Mouse (Mus musculus): ENCODE measurements around the gene Osbpl10. TPM values are rescaled to one million over a fixed set of nuclear protein-coding genes. Genes with fewer than 3 reads are reported as not detected.
"Not testable (repeated sequence)": the region's sequence is repeated elsewhere in the genome, so short reads cannot be mapped to it uniquely, and the experiment has no call there.

Gene Osbpl10
- total RNA-seq, 2 experiments from 2014 or later: 56.5 to 57.6 TPM

DNA sequence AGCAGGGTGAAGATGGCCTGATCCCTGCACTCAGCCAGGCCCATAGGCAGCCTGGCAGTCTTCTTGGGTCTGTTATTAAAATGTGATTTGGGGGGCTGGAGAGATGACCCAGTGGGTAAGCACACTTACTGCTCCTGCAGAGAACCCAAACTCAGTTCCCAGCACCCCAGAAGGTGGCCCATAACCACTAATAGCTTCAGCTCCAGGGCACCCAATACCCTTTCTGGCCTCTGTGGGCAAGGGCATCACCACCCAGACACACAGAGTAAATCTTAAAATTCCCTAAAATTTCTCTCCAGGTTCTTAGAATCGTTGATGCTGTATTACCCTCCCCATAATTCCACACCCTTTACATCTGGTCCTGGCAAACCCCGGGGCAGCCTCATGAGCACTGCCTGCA is 256.2 kb downstream of the Osbpl10 start:
- DNase-seq (ENCODE audit: low spot score in 2 of 2): no peak
- intact Hi-C loops (cut with DNase I): no loop called here

GRCm38 (mm10) chr9:115236352-115236841 is 258.0 kb downstream of the Osbpl10 start:
- intact Hi-C loops (cut with DNase I): no loop called here
- no peak for DNase-seq (ENCODE audit: low spot score in 2 of 2)

DNA sequence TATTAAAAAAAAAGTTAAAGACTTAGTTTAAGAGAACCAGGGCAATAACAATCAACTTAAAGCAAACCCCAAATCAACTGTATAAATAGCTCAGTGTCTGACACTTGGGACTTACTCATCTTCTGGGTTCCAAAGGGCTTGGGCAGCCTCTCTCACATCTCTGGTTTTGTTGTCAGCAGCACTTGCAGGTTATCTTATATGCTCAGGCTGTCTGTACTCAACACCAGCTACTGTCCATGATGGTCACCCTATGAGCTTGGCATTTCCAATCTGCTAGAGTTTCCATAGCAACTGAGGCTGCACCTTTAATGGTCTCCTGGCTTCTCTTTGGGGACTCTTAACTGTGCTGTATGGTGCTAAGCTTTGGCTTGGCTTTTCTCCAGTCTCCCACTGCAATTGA is 259.6 kb downstream of the Osbpl10 start:
- DNase-seq (ENCODE audit: low spot score in 2 of 2): no peak
- intact Hi-C loops (cut with DNase I): no loop called here

DNA sequence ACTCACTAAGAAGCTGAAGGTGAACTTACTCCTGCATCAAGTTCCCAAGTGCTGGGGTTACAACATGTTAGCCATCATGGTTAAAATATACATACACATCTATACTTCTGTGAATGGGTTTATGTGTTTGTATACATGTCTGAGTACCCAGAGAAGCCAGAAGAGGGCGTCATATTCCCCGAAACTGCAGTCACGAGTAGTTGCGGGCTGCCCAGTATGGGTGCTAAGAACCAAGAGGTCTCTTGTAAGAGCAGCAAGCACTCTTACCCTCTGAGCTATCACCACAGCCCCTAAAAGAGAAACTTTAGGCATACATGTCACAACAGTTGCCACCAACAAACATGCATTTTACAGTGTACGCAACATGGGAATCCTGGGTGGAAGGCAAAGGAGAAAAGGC is 261.5 kb downstream of the Osbpl10 start:
- DNase-seq (ENCODE audit: low spot score in 2 of 2): no peak
- intact Hi-C loops (cut with DNase I): loop anchor here (10.0 kb wide), 1 partner anchor 325 kb away; no protein-coding TSS in a partner anchor

DNA sequence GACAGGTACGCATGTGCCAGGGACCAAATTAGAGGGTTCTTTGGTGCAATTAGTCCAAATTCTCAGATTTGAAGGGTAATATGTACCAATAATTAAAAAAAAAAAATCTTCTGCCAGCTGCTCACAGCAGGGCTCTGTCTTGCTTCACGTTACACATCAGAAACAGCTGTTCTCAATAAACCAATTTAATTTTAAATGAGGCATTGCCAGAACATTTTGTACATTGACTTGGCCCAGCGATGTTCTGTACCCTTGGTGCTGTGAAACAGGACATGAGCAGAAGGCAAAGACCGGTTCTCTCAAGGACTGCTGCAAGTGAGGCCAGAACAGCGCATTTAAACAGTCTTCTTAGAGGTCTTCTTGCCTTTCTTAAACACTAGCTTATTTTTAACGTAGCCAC is 265.3 kb downstream of the Osbpl10 start:
- no peak for DNase-seq (ENCODE audit: low spot score in 2 of 2)
- intact Hi-C loops (cut with DNase I): loop anchor here (10.0 kb wide), 1 partner anchor 329 kb away; no protein-coding TSS in a partner anchor

GRCm38 (mm10) chr9:115245092-115245491 is 266.7 kb downstream of the Osbpl10 start:
- DNase-seq (ENCODE audit: low spot score in 2 of 2): no peak
- intact Hi-C loops (cut with DNase I): loop anchor here (10.0 kb wide), 1 partner anchor 330 kb away; no protein-coding TSS in a partner anchor

DNA sequence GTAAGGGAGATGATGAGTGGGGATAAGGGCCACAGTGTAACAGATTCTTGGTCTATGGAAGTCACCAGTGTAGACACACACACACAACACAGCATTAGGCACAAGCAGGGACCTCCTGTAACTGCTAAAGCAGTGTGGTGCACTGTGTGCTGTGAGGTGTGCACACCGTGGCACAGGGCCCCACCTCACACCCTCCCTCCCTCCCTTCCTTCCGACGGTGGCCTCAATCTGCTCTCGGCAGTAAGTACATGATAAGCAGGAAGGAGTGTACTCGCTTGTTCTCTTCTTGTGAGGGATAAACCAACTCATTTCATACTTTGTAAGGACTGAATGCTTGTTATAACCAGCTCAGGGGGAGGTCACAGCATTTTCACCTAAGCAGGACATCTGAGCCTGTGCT is 270.8 kb downstream of the Osbpl10 start:
- intact Hi-C loops (cut with DNase I): loop anchor here (10.0 kb wide), 1 partner anchor 334 kb away; no protein-coding TSS in a partner anchor
- no peak for DNase-seq (ENCODE audit: low spot score in 2 of 2)

- no peak for DNase-seq (ENCODE audit: low spot score in 2 of 2)
- intact Hi-C loops (cut with DNase I): no loop called here
Observed at GRCm38 (mm10) chr9:115257733-115258286, 279.4 kb downstream of the Osbpl10 start.

GRCm38 (mm10) chr9:115259866-115260265 is 281.5 kb downstream of the Osbpl10 start:
- intact Hi-C loops (cut with DNase I): loop anchor here (2.0 to 10.0 kb wide), 3 partner anchors 97 to 465 kb away; partner anchors contain the start of gene Gpd1l
- DNase-seq (ENCODE audit: low spot score in 2 of 2): no peak

GRCm38 (mm10) chr9:115260464-115260863 is 282.1 kb downstream of the Osbpl10 start:
- no peak for DNase-seq (ENCODE audit: low spot score in 2 of 2)
- intact Hi-C loops (cut with DNase I): loop anchor here (2.0 to 10.0 kb wide), 3 partner anchors 98 to 466 kb away; partner anchors contain the start of gene Gpd1l

DNA sequence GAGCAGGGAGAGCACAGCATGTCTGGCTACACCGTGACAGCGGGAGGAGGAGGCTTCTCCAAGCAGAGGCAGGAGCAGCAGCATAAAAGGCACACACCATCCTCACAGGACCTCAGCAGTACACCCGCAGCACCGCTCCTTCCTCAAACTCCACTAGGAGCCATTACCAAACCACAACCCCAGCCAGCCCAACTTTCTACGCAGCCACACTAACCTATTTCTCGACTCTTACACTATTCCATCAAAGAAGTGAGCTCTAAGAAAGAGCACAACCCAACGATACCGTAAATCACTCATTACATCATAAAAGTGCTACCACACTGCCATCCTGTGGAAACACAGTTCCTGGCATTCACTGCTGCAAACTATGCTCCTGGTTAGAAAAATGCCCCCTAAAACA is 283.1 kb downstream of the Osbpl10 start:
- intact Hi-C loops (cut with DNase I): loop anchor here (2.0 to 10.0 kb wide), 3 partner anchors 99 to 467 kb away; partner anchors contain the start of gene Gpd1l
- peak; percentile 53 to 55 for DNase-seq (ENCODE audit: low spot score in 2 of 2)

GRCm38 (mm10) chr9:115261896-115262295 is 283.5 kb downstream of the Osbpl10 start:
- no peak for DNase-seq (ENCODE audit: low spot score in 2 of 2)
- intact Hi-C loops (cut with DNase I): loop anchor here (2.0 to 10.0 kb wide), 3 partner anchors 99 to 467 kb away; partner anchors contain the start of gene Gpd1l

GRCm38 (mm10) chr9:115271556-115271955 is 293.2 kb downstream of the Osbpl10 start:
- intact Hi-C loops (cut with DNase I): no loop called here
- DNase-seq (ENCODE audit: low spot score in 2 of 2): no peak

DNA sequence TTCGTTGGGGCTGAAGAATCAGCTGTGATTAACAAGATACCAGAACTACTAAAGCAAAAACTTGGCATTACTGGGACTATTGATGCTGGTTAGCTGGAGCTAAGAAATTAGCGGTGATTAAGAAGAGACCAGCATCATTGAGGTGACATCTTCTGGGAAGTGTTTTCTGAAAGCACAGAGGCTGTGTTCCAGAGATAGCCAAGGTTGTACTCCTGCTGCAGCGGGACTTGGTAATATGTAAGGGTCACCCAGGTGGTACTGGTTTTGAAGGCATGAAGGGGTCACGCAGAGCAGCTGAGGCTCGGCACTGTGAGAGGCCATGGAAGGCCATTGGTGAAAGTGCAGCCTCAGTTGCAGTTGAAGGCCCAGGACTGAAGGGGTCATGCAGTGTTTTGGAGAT is 294.1 kb downstream of the Osbpl10 start:
- intact Hi-C loops (cut with DNase I): not testable (repeated sequence)

DNA sequence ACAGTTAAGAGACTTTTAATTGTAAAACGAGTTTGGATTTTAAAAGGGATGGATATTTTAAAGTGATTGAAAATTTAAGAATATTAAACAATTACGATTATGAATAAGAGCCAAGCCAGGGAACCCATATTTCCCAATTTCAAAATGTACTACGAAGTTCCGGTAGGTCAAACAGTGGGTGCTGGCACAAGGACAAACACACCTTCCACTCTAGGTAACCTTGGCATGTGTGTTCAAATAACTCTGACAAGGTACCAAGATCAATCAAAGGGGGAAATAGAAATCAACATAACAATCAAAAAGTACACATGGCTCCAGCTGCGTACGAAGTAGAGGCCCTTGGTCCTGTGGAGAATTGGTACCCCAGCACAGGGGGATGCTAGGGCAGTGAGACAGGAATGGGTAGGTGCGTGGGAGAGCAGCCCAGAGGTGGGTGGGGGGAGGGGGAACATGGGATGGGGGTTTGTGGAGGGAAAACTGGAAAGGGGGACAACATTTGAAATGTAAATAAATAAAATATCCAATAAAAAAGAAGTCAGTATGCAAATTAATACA is 294.8 kb downstream of the Osbpl10 start:
- intact Hi-C loops (cut with DNase I): no loop called here
- DNase-seq (ENCODE audit: low spot score in 2 of 2): no peak

More for the DNA sequence above, 294.1 kb downstream of the Osbpl10 start:
- DNase-seq (ENCODE audit: low spot score in 2 of 2): peak in 1 of 2 experiments; percentile 33

DNA sequence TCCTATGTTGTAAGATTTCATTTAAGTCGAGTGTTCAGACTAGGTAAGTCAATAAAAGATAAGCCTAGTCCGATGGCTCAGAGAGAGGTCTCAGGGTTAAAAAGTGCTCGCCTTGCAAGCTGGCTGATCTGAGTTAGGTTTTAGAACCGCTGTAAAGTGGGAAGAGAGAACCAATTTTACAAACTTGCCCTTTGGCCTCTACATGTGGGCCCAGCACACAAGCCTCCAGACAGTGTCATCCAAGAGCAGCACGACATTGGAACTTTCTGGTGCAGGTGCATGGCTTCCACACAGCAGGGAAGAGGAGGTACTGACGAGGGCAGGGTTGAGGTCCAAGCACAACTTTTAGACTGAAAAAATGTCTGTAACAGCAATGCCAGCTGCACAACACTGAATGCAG is 296.4 kb downstream of the Osbpl10 start:
- intact Hi-C loops (cut with DNase I): no loop called here
- no peak for DNase-seq (ENCODE audit: low spot score in 2 of 2)

GRCm38 (mm10) chr9:115278641-115279040 is 300.3 kb downstream of the Osbpl10 start:
- DNase-seq (ENCODE audit: low spot score in 2 of 2): no peak
- intact Hi-C loops (cut with DNase I): no loop called here
